Mouse (Mus musculus) spleen, adult 10 weeks (tissue): ENCODE data around the gene Foxj1. TPM values are rescaled to one million over a fixed set of nuclear protein-coding genes. Genes with fewer than 3 reads are reported as not detected.

Source experiments
- polyA plus RNA-seq: library from polyadenylated mRNA; stranded (reverse); fragments of 350-450 nt; fragmentation: Illumina TruSeq; extraction: RNeasy Lipid Tissue Mini Kit (QIAGEN cat#74804); gene quantifications from one replicate; pipeline ENCODE4 v1.2.3, GENCODE M21; 2015; ENCODE audit warnings: low replicate concordance; ENCODE audit not compliant: insufficient read depth

Foxj1 gene
- polyA plus RNA-seq: 0.11 TPM

GRCm38 (mm10) chr11:116335244-116336036, at the start of gene Foxj1:
Gene Foxj1 (minus strand): TSS chr11:116335399.

GRCm38 (mm10) chr11:116307019-116307725, 28.0 kb downstream of the Foxj1 start, which contains the start of gene Exoc7:
Gene Exoc7 (minus strand): TSS chr11:116307233.

DNA sequence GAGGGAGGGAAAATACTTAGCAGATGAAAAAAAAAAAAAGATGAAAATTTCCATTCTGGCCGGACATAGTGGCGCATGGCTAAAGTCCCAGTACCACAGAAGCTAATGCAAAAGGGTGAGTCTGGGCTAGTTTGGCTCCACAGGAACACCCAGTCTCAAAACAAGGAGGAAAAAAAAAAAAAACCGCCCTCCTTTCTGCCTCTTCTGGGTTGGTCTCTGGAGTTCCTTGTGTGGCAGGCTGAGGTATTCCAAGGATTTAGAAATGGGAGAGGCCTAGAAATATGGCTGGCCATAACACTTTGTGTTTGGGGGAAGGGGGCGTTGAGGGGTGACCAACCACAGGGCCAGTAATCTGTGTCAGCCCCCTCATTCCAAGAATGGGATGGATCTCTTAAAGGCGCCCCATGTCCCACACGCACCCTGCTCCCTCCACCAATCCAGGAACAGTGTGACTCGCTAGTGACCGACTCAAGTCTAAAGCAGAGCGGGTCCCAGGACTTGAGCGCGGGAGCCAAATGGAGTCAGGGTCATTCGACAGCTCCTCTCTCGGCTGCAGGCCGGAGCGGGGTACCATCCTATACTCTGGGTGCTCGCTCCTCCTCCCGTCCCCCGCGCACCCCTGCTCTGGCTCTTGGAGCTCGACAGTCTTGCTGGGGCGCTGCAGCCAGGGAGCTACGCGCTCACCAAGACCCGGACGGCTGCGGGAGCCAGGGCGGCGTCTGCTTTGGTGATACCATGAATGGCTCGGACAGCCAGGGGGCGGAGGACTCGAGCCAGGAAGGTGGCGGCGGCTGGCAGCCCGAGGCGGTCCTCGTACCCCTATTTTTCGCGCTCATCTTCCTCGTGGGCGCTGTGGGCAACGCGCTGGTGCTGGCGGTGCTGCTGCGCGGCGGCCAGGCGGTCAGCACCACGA, 54.2 kb downstream of the Foxj1 start, which contains the start of gene Galr2:
Galr2 (plus strand) TSS at position 189 of the 913 bp plus-strand sequence.

Other genes starting within 250 kb of the Foxj1 start
- 72.9 TPM for gene Wbp2, start 248.4 kb downstream of the Foxj1 start, polyA plus RNA-seq
- gene Trim47, start 208.2 kb downstream of the Foxj1 start, polyA plus RNA-seq: 4.4 TPM
- gene Trim65, start 204.3 kb downstream of the Foxj1 start, polyA plus RNA-seq: 30.2 TPM
- gene Mrpl38, start 196.5 kb downstream of the Foxj1 start, polyA plus RNA-seq: 19.5 TPM
- 15.1 TPM for gene Fbf1, start 167.2 kb downstream of the Foxj1 start, polyA plus RNA-seq
- 21.5 TPM for gene Ten1, start 136.5 kb downstream of the Foxj1 start, polyA plus RNA-seq
- 34.2 TPM for gene Acox1, start 136.4 kb downstream of the Foxj1 start, polyA plus RNA-seq
- gene Evpl, start 97.3 kb downstream of the Foxj1 start, polyA plus RNA-seq: not detected
- gene Srp68, start 61.2 kb downstream of the Foxj1 start, polyA plus RNA-seq: 35.1 TPM
- gene Galr2, start 54.5 kb downstream of the Foxj1 start, polyA plus RNA-seq: not detected
- 29.0 TPM for gene Exoc7, start 28.2 kb downstream of the Foxj1 start, polyA plus RNA-seq
- 14.8 TPM for gene Rnf157, start 77.6 kb upstream of the Foxj1 start, polyA plus RNA-seq
- gene Ubald2, start 98.7 kb upstream of the Foxj1 start, polyA plus RNA-seq: 21.9 TPM
- not detected for gene Qrich2, start 130.8 kb upstream of the Foxj1 start, polyA plus RNA-seq
- gene Prpsap1, start 158.8 kb upstream of the Foxj1 start, polyA plus RNA-seq: 72.5 TPM
- 1.9 TPM for gene Sphk1, start 195.5 kb upstream of the Foxj1 start, polyA plus RNA-seq
- gene Ube2o, start 246.0 kb upstream of the Foxj1 start, polyA plus RNA-seq: 22.0 TPM